Comparison of ENCODE assay signal across 18 mouse cellular contexts in the genomic region with DNA sequence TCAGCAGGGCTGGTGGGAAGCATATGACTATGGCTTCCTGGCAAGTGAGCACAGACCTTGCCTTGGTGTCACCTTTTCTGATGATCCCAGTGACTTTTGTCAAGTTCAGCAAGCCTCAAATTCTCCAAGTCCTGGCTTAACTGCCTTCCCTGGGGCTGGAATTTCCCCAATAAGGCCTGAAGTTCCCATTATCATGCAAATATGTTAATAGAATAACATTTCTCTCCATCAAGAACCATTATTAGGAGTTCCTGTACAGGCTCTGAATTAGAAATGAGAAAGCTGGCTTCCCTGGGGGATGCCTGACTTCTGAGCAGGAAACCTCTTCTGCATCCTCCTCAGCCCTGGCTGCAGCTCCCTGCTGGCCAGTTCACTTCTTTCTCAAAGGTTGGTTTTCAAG.
"Had no signal": no experiment of that assay in that cellular context is flagged by ENCODE, and none has a peak within 500 bp of the region (broad histone marks: within the 10 kb centered on the region; RNA-seq: fewer than 3 reads in every experiment).

No protein-coding gene starts in this region.

- H3K9ac ChIP-seq: liver, embryonic 15.5 days; liver, postnatal 0 days; lung, embryonic 15.5 days; midbrain, embryonic 13.5 days; neural tube, embryonic 12.5 days had no signal

- H3K4me1 ChIP-seq: liver, embryonic 15.5 days; lung, embryonic 15.5 days; megakaryocyte, embryonic 14.5 days had no signal

- H3K27me3 ChIP-seq: liver, embryonic 15.5 days; lung, embryonic 15.5 days; megakaryocyte, embryonic 14.5 days; midbrain, embryonic 13.5 days; neural tube, embryonic 12.5 days had no signal

- DNase-seq: liver, postnatal 0 days; lung, adult 2 months; lung, postnatal 14 days; lung, postnatal 36 days; right cerebral cortex, postnatal 14 days; right cerebral cortex, postnatal 4 days; spleen, adult 18-20 months; thymus, adult 18-20 months; thymus, postnatal 14 days; thymus, postnatal 36 days had no signal

- H3K9me3 ChIP-seq: lung, embryonic 15.5 days; midbrain, embryonic 13.5 days; neural tube, embryonic 12.5 days had no signal

- ATAC-seq: liver, postnatal 0 days; lung, postnatal 0 days; midbrain, embryonic 13.5 days had no signal

- H3K27ac ChIP-seq: liver, embryonic 15.5 days; lung, embryonic 15.5 days; macrophage; midbrain, embryonic 13.5 days; neural tube, embryonic 12.5 days had no signal

- H3K4me2 ChIP-seq: liver, embryonic 15.5 days; lung, embryonic 15.5 days; midbrain, embryonic 11.5 days; midbrain, embryonic 13.5 days; neural tube, embryonic 12.5 days had no signal

- H3K36me3 ChIP-seq: liver, embryonic 15.5 days; lung, embryonic 15.5 days; midbrain, embryonic 13.5 days; neural tube, embryonic 12.5 days had no signal

- H3K4me3 ChIP-seq: liver, embryonic 15.5 days; lung, embryonic 15.5 days; midbrain, embryonic 13.5 days; neural tube, embryonic 12.5 days had no signal
